Mouse (Mus musculus): Measurements from ENCODE around the gene Zfp408.
"Not testable (repeated sequence)": the region's sequence is repeated elsewhere in the genome, so short reads cannot be mapped to it uniquely, and the experiment has no call there.

Zfp408 gene

DNA sequence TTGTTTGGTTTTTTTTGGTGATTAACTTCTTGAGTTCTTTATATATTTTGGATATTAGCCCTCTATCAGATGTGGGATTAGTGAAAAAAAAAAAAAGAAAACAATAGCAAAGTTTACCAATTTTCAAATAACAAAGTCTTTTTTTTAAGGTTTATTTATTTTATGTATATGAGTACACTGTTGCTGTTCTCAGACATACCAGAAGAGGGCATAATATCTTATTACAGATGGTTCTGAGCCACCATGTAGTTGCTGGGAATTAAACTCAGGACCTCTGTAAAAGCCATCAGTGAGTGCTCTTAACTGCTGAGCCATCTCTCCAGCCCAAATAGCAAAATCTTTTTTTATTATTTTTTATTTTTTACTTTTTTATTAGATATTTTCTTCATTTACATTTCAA is 40.2 kb downstream of the Zfp408 start:
- not testable (repeated sequence) for DNase-seq (ENCODE audit: extremely low spot score, low spot score)

GRCm38 (mm10) chr2:91602389-91602788 is 47.2 kb downstream of the Zfp408 start:
- no peak for DNase-seq (ENCODE audit: extremely low spot score, low spot score)

GRCm38 (mm10) chr2:91600475-91600874 is 49.1 kb downstream of the Zfp408 start:
- DNase-seq (ENCODE audit: extremely low spot score, low spot score) = no peak
